Mouse (Mus musculus) lung, postnatal 0 days (tissue): ENCODE measurements around the gene Ccdc88c. TPM values are rescaled to one million over a fixed set of nuclear protein-coding genes. Genes with fewer than 3 reads are reported as not detected.

Experiments used
- ATAC-seq: fragments of 200-750 bp; cut with Nextera tagmentation; 2 replicates; pipeline ENCODE4 v1.8.0; 2017; ENCODE audit warnings: moderate library complexity
- DNase-seq: peaks from one replicate; pipeline ENCODE4 v3.0.0-alpha.2; 2016; ENCODE audit warnings: low spot score
- H3K27ac ChIP-seq: fragments of 300-500 bp; sonication (generic); 2 replicates; pipeline ENCODE4 v1.5.1; 2014; ENCODE audit warnings: antibody characterized with exemption, mild to moderate bottlenecking, low read length, mixed read lengths
- H3K27me3 ChIP-seq: fragments of 300-500 bp; sonication (generic); replicated peaks from 2 replicates; pipeline ENCODE4 v1.6.1; 2014; ENCODE audit warnings: low read length, mixed read lengths; ENCODE audit not compliant: insufficient read depth
- H3K36me3 ChIP-seq: fragments of 300-500 bp; sonication (generic); 2 replicates; pipeline ENCODE4 v1.6.1; 2014; ENCODE audit warnings: low read length, mixed read lengths; ENCODE audit not compliant: insufficient read depth
- H3K4me1 ChIP-seq: fragments of 300-500 bp; sonication (generic); 2 replicates; pipeline ENCODE4 v1.6.1; 2014; ENCODE audit warnings: antibody characterized with exemption, low read depth, low read length, mixed read lengths; ENCODE audit not compliant: insufficient read depth
- H3K4me2 ChIP-seq: fragments of 300-500 bp; sonication (generic); replicated peaks from 2 replicates; pipeline ENCODE4 v1.6.1; 2014; ENCODE audit warnings: low read depth, mild to moderate bottlenecking, low read length, moderate library complexity, mixed read lengths
- H3K4me3 ChIP-seq: fragments of 300-500 bp; sonication (generic); 2 replicates; pipeline ENCODE4 v1.5.1; 2014; ENCODE audit warnings: low read depth, low read length
- H3K9ac ChIP-seq: fragments of 300-500 bp; sonication (generic); replicated peaks from 2 replicates; pipeline ENCODE4 v1.6.1; 2014; ENCODE audit warnings: low read depth, mild to moderate bottlenecking
- H3K9me3 ChIP-seq: fragments of 300-500 bp; sonication (generic); 2 replicates; pipeline ENCODE4 v1.6.1; 2016; ENCODE audit warnings: low read length, mixed read lengths
- CTCF ChIP-seq: IDR thresholded peaks from 2 replicates; pipeline ENCODE4 v1.5.1; 2016; ENCODE audit warnings: antibody characterized with exemption, mild to moderate bottlenecking
- EP300 ChIP-seq: IDR thresholded peaks from 2 replicates; pipeline ENCODE4 v1.6.1; 2016; ENCODE audit warnings: antibody characterized with exemption, mild to moderate bottlenecking, control low read depth
- WGBS: fragments of 180-500 bp; shearing (Covaris S2); extraction: QIAGEN DNeasy Blood & Tissue Kit; methylation state at CpG from one replicate; pipeline ENCODE4 v1.1.7; 2014; 5-methylcytosine and 5-hydroxymethylcytosine counted together
- polyA plus RNA-seq: library from polyadenylated mRNA; unstranded; fragments of >200 nt; fragmentation: Nextera tagmentation; extraction: Ambion mirVana; gene quantifications from 2 replicates; pipeline ENCODE4 v1.2.1, GENCODE M21; 2015

Ccdc88c gene
- polyA plus RNA-seq, 1 experiment from 2014 or later: 7.4 TPM

DNA sequence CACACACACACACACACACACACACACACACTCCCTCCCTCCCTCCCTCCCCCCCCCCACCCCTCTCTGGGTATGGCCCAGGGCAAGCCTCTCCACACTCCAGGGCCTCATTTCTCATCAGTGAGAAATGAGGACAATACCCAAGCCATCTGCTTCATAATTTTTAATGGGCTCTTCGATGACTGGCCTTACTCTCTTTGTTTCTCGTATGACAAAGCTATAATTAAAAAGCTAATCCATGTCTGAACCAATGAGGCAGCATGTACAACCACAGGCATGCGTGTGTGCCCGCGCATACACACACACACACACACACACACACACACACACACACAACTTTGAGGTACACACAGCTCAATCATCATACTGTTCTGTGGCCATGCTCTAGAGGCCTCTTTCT is 23.9 kb downstream of the Ccdc88c start:
- DNase-seq (no peak), ATAC-seq (no peak)
- TF ChIP-seq CTCF (no peak), EP300 (no peak)
- Histone ChIP-seq H3K9me3 (no peaks in the 10 kb centered on the region), H3K4me2 (no peak overlapping the region), H3K9ac (no peak overlapping the region), H3K27me3 (no peaks in the 10 kb centered on the region), H3K4me1 (no peaks in the 10 kb centered on the region; the same call in 1 of the 2 replicates), H3K4me3 (no peak overlapping the region), H3K27ac (no peak overlapping the region), H3K36me3 (no peaks in the 10 kb centered on the region)
- WGBS: 86% methylated on average over 5 of the region's 5 CpGs

DNA sequence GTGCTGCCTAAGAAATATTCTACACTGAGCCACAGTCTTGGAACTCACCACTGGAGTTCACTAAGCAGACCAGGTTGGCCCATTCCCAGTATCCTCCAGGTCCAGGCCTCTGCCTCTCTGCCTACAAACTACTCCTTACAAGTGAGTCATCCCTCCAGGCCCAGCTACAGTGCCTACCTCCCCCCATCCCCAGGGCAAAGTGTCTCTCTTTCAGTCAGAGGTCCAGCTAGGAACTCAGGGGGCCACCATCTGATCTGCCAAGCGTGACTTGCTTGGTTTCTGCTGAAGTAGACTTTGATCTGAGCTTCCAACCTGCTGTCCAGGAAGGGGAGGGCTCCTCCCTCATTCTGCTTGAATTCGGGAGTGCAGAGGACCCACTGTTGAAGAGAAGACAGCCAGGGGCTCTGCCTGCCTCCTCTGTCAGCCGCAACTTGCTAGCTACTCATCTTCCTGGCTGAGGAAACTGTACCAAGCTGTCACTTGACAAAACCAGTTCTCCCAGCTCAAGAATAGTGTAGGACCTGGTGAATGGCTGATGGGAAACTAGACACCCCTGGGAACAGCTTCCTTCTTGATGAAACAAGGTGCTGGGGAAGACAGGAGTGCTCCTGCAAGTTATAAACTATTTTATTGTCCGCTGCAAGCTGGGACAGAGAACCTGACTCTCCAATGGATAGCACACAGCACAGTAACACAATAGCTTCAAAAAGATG is 25.9 kb downstream of the Ccdc88c start:
- Histone ChIP-seq H3K9ac (no peak overlapping the region), H3K27ac (no peak overlapping the region), H3K4me1 (peaks cover 9% of the 10 kb centered on the region), H3K9me3 (no peaks in the 10 kb centered on the region), H3K27me3 (no peaks in the 10 kb centered on the region), H3K4me3 (no peak overlapping the region), H3K36me3 (no peaks in the 10 kb centered on the region), H3K4me2 (no peak overlapping the region)
- ATAC-seq: no peak
- no peak for DNase-seq
- TF ChIP-seq EP300 (no peak), CTCF (no peak)
- 40% methylated on average over 4 of the region's 4 CpGs for WGBS

DNA sequence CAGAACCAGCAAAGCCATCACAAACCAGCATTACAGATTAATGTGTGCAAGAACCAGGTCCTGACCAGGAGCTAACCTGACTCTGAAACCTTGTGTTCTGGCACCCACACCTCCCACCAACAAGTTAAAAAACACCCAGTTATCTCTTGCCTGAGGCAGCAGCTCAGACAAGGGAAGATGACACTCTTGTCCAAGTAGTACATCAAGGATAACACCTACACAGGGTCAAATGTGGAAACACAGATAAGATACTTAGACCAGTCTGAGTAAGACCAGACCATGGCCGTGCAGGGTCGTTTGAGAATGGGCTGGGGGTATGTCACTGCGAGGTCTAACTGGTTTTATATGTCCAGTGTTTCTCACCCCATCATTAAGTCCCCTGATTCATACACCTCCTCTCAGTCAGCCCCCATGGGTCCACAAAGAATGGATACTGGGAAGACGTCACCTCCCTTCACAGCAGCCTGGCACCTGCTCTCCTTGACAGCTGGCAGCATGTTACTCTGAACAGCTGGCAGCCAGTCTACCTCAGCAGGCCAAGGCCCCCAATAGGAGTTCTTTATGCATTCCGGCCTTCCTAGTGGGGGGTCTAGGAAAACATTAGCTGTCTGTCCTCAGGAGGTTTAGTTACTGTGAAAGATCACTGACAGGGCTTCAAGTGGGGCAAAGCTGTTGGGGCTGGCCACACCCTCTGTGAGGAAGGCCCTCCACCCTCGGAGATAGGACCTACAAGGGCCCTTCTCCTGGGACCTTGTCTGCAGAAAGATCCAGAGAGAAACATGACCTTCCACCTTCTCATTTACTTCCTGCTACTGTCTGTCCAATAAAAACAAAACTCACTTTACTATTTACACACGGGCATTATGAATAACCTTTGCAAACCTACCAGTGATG is 29.5 kb downstream of the Ccdc88c start:
- no peak overlapping the region for H3K27ac ChIP-seq
- WGBS: 46% methylated on average over 7 of the region's 7 CpGs
- H3K4me1 ChIP-seq: peaks cover 11% of the 10 kb centered on the region

DNA sequence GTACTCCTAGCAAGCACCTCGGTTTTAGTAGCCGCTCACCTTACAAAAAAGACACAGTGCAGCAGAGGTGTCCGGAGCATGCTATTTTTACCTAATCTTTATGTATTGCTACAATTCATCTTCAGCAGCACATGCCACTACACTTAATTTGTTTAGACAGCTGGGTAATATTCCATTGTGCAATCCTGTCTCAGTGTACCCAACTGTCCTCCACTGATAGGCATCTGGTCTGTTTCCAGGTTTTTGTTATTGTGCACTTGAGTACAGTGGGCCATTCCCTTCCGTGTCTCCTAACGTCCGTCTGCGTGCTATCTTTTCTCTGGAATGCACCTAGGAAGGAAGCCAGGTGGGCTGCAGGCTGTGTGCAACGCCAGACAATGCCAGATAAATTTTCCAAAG is 30.3 kb downstream of the Ccdc88c start:
- Histone ChIP-seq H3K27ac (no peak overlapping the region), H3K4me2 (no peak overlapping the region; the same call in 1 of the 2 replicates), H3K9ac (no peak overlapping the region), H3K36me3 (no peaks in the 10 kb centered on the region), H3K27me3 (no peaks in the 10 kb centered on the region), H3K4me1 (peaks cover 11% of the 10 kb centered on the region), H3K9me3 (no peaks in the 10 kb centered on the region), H3K4me3 (no peak overlapping the region)
- 0 out of 2 replicates have a peak, but pooled peaks have one; percentile 13 for ATAC-seq
- 20% methylated on average over 8 of the region's 8 CpGs for WGBS
- no peak for DNase-seq
- TF ChIP-seq CTCF (no peak), EP300 (no peak)

More for the DNA sequence above, 29.5 kb downstream of the Ccdc88c start:
- no peak for TF ChIP-seq EP300
- Histone ChIP-seq H3K9ac (no peak overlapping the region), H3K4me2 (no peak overlapping the region), H3K27me3 (no peaks in the 10 kb centered on the region), H3K9me3 (no peaks in the 10 kb centered on the region), H3K36me3 (no peaks in the 10 kb centered on the region), H3K4me3 (no peak overlapping the region)
- ATAC-seq: no peak
- no peak for DNase-seq

DNA sequence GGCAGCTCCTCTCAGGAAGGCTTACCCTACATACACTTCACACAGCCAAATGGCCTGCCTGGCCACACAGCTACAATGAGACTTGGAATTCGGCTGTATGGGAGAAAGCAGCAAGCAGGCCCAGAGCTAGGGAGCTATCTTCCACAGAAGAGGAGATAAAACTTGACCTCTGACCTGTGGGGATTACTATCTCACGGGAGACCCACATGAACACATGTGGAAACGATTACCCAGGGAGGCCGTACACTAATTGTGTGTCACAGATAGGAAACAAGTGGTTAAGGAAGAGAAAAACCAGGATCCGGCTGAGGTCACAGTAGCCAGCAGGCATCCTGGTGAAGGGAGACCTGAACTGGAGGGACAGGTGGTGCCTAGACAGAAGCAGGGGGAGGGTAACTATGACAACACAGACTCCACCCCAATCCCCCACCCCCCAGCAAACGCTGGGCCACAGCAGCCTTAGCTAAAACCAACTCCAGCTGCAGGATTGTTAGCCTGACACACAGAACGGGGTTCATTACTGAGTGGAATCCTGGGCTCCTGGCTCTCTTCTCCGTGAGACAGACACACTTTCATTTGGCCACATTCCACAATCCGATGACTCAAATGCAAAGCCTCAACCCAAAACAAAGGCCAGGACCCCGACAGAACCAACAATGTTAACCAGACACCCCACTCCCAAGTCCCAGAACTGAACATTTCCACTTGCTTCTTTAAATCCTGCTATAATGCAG is 30.9 kb downstream of the Ccdc88c start:
- no peak overlapping the region for H3K4me3 ChIP-seq
- H3K4me1 ChIP-seq: peaks cover 11% of the 10 kb centered on the region
- no peak overlapping the region for H3K27ac ChIP-seq
- DNase-seq: no peak
- no peaks in the 10 kb centered on the region for H3K9me3 ChIP-seq
- no peaks in the 10 kb centered on the region for H3K36me3 ChIP-seq
- no peak for TF ChIP-seq CTCF
- no peak for TF ChIP-seq EP300
- ATAC-seq: no peak
- H3K27me3 ChIP-seq: no peaks in the 10 kb centered on the region
- no peak overlapping the region for H3K9ac ChIP-seq
- 19% methylated on average over 10 of the region's 10 CpGs for WGBS
- H3K4me2 ChIP-seq: no peak overlapping the region; the same call in 1 of the 2 replicates

DNA sequence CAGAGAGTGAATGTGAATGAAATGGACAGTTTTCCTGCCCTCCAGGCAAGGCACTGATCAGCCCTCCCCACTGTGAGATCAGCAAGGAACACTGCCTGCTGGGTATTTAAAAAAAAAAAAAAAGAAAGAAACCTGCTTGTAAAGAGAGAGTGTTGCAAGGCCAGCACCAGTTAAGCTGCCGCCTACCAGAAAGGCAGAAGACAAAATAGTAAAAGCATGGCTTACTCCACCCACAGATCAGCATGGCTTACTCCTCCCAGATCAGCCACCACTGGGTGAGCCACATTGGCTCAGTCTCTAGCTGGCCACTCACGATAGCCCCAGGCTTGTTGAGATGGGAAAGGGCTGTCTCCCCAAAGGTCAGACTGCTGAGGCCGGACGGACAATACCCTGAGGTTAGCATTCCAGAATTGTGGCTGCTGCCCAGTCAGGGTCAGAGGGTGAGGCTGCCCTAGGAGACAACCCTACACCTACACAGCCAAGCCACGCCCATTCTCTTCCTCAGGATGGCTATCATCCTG is 32.4 kb downstream of the Ccdc88c start:
- Histone ChIP-seq H3K36me3 (no peaks in the 10 kb centered on the region), H3K27ac (no peak overlapping the region), H3K4me3 (no peak overlapping the region), H3K27me3 (no peaks in the 10 kb centered on the region), H3K9me3 (no peaks in the 10 kb centered on the region), H3K4me1 (peaks cover 11% of the 10 kb centered on the region; the same call in 1 of the 2 replicates), H3K4me2 (no peak overlapping the region), H3K9ac (no peak overlapping the region)
- 57% methylated on average over 5 of the region's 5 CpGs for WGBS
- DNase-seq: peak; percentile 56
- TF ChIP-seq EP300 (no peak), CTCF (no peak)
- ATAC-seq: peak; percentile 10; the same call in 1 of the 2 replicates
